Mouse (Mus musculus) cerebellum, adult 11 months (tissue): ENCODE results near the gene Dennd4c.
A peak's percentile ranks its signal among the peaks of the same experiment; 100 is the strongest.

Experiments
- DNase-seq: peaks from one replicate; pipeline ENCODE4 v3.0.0; 2022

The Dennd4c gene

DNA sequence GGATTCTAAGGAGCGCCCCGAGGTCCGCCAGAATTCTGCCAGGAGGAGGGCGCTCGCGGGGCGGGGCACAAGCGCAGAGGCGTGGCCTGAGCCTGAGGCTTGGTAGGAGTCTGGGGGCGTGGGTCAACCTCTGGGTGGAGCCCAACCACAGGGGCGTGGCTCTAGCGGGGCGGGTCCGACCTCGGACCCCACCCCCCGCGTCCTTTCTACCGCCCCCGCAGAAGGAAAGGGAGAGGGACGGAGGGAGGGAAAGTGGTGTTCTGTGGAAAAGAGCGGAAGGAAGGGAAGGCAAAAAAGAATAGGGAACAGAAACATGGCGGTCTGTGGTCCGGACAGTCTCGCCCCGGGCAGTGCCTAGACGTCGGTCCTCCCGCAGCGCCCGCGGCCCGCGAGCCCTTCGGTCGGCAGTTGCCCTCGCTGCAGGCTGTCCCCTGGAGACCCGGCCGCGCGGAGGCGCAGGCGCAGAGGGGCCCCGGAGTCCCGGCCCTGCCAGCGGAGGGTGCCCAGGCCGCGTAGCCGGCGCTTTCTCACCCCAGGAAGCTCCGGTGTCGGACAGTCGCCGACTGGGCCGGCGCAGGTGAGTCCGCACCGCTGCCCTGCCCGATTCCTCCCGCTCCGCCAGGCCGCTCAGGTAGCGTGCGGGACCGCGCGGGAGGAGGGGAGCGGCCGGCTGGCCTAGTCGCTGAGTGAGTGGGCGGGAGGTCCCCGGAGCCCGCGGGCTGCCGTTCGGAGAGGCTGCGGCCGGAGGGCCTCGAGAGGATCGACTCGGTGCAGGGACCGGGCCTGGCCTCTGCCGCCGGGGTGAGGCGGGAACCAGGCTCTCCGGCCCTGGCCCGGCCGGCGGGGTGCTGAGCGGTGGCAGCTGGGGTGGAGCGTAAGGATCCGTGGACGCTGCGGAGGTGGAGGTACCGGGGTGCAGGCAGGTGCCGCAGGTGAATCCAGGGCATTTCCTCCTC lies at the start of gene Dennd4c:
Gene Dennd4c, plus strand, starts transcription at position 220 of the 956 bp plus-strand sequence.
- DNase-seq: peak; percentile 88

DNA sequence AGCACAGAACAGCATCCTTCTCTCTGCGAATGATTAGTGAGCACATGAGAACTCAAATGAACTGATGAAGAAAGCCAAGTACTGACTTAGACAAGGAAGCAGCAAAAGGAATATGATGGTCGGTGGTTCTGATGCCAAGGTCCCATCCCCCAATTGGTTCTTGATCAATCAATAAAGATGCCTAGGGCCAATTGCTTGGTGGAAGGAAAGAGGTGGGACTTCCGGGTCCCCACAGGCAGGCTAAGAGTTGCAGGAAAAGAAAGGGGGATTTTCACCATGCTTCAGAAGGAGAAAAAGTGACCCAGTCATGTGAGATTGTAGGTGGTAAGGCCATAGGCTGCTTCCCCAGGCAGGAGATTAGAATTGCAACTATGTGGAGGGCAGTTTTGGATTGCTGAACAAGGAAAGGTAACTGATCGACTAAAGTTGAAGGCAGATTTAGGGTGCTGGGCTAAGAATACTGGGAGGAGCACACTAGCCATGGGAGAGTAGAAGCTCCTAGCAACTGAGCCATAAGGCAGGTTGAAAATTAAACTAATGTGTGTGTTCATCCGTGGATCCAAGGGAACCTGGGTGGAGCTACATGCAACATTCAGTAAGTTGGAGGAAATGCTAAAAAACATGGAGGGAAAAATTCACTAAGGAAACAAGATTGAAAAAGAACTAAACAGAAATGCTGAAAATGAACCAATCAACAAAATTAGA lies 49.0 kb upstream of the Dennd4c start:
- no peak for DNase-seq

DNA sequence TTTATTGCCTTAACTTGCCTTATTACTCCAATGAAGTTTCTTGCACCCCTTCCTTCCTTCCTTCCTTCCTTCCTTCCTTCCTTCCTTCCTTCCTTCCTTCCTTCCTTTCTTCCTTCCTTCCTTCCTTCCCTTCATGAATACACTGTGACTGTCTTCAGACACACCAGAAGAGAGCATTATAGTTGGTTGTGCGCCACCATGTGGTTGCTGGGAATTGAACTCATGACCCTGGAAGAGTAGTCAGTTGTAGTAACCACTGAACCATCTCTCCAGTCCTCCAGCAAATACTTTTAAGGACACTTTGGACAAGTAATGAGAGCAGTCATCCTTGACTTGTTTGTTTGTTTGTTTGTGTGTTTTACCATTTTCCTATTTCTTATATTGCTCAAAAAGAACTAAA lies 39.6 kb upstream of the Dennd4c start:
- DNase-seq: no peak

- peak; percentile 70 for DNase-seq
Measured at GRCm38 (mm10) chr4:86710034-86710650, 38.2 kb upstream of the Dennd4c start.

DNA sequence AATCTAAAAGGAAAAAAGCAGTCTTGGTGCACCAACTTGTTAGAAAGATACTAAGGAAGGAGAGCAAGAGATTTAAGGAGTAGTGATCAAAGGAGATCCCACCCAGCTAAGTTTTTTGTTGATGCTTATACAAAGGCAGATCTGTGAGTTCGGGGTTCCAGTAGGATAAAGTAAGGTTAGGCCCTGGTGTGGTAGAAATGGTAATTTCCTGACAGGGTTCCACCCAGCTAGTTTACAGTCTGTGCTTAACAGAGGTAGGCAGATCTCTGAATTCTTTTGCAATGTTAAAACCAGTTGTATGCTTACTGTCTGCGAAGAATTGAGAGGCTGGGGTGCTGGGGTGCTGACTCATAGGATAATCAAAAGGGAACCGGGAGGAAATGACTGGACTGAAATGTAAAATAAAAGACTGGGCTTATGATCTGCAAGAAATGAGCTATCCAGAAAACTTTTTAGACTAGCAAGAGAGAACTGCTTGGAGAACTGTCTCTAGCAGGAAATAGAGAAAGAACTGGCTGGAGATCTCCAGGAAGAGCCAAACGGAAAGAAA lies 37.6 kb upstream of the Dennd4c start:
- DNase-seq: no peak

DNA sequence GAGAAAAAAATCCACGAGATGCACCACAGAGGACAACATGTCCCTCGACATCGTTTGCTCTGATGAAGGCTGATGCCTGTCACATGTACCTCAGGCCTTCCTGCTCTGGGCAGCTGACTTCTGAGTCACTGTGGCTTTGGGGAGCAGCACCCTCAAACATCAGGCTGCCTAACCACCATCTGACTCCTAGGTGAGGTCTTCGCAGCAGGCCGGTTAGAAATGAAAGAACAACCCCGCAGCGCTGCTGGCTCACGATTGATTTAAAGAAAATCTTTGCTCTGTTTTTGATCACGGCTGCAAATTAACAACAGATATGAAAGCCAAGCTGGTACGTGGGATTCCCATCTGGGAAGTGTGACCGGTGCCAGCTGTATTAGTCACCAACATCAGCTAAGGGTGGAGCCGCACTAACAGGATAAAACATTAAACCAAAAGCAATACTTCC lies 35.6 kb upstream of the Dennd4c start:
- no peak for DNase-seq

- DNase-seq: no peak
Measured at GRCm38 (mm10) chr4:86713518-86713917, 34.8 kb upstream of the Dennd4c start.

- no peak for DNase-seq
Measured at GRCm38 (mm10) chr4:86715341-86715740, 33.0 kb upstream of the Dennd4c start.

- DNase-seq: no peak
Measured at GRCm38 (mm10) chr4:86717176-86717575, 31.2 kb upstream of the Dennd4c start.

- DNase-seq: no peak
Measured at GRCm38 (mm10) chr4:86718878-86719577, 29.3 kb upstream of the Dennd4c start.

DNA sequence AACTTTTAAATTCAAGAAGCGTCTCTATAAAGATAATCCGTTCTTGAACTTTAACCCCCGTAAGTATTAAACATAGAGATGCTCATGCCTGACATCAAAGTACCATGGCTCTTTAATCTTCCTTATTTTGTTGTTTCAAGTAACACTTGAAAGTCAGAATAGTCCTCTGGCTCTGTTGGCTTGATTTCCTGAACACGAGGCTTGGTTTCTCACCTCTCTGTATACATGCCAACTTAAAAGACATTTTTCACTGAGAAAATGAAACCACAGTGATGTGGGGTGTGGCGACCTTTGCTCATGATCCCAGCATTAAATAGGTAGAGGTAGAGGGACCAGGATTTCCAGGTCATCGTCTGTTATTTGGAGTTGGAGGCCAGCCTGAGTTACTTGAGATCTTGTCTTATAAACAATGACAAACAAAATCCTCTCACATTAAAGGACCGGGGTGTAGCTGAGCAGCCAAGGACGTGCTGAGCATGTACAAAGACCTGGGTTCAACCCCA lies 26.4 kb upstream of the Dennd4c start:
- no peak for DNase-seq

DNA sequence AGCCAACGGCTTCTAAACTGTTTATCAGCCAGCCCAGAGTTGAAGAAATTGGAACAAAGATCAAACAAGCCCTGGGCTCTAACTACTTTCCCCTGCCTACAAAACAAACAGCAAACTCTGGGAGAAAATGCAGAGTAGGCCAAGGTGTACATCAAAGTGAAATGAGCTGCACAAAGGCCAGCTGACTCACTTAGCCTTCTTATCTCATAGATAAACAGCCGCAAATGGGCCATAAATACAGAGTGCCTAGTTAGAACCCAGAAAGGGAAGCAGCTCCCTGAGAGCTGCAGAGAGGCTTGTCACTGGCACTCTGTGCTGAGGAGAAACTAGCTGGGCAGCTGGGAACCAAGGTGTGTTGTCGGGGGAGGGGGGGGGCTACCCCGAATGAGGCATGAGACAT lies 23.2 kb upstream of the Dennd4c start:
- no peak for DNase-seq

- no peak for DNase-seq
Measured at GRCm38 (mm10) chr4:86726141-86726540, 22.2 kb upstream of the Dennd4c start.

- no peak for DNase-seq
Measured at GRCm38 (mm10) chr4:86729829-86730228, 18.5 kb upstream of the Dennd4c start.

DNA sequence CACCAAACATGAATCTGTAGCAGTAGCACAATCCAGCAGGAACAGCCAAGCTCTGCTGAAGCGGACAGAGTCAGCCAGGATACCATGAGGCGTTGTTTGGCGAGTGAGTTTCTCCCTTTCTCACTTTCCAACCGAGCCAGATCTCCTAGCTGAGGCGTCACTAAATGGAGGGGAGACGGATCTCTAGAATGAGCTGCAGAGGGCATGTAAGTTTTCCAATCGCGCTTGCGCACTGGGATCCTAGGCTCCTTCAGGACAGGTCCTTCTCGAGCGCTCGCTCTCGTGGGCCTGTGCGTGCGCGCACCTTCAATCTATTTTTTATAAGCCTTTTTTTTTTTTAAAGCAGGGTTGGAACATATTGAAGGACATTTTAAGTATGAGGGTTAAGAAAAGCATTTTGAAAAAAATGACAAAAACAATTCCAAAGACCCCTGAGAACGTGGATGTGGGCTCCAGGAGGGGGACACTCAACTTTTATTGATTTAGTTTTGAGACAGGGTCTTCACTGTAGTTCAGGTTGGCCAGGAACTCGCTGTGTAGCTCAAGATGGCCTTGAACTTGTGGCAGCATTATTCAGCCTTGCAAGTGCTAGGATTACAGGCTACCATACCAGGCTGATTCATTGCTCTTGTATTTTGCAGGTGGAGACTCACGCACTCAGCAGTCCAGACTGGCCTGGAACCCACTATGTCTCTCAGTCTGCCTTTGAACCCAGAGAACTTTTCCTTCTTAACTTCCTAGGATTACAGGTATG lies 14.1 kb upstream of the Dennd4c start:
- DNase-seq: no peak

DNA sequence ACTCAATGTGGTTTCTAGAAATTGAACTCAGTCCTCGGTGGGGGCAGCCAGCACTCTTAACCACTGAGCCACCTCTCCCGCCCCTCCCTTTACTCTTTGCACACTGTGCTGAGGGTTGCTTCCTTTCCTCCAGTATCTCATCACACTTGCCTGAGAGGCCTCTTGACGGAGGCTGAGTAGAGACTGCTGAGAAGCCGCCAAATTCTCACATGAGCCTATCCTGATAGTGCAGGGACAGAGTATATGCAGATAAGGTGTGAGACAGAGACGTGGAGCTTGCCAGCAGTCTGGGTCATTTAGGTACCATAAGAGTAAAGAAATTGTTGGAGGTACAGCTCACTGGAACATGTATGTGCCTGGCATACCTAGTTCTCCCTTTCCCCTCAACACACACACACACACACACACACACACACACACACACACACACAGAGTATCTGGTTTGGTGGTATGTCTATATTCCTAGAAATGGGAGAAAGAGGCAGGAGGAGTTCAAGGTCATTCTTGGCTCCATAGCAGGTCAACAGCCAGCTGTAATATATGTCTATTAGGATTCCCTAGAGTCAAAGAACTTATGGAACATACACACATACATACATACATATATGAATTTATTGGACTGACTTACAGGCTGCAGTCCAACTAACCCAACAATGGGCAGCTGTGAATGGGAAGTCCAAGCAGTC lies 8.9 kb upstream of the Dennd4c start:
- DNase-seq: no peak

DNA sequence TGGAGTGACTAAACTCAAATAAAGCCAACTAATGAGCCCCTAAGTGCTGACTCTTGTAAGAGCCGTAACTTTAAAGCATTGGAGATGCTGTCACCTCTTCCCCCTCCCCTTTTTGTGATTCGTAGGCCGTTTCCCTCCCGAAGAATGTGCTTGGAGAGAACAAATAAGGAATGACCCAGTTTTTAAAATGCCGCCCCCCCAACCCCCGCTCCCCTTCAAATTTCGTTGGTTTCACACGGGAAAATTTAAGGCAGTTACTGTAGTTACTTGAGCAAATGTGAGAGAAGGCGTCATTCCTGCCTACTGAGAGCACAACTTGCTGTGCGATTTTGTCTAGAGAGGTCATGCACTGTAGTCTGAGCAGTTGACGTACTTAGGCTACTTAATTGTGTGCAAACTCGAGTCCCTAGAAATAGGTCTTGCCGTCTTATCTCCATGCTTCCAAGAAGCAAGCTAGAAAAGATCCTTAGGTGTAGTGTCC lies 1.0 kb downstream of the Dennd4c start:
- DNase-seq: peak; percentile 20

DNA sequence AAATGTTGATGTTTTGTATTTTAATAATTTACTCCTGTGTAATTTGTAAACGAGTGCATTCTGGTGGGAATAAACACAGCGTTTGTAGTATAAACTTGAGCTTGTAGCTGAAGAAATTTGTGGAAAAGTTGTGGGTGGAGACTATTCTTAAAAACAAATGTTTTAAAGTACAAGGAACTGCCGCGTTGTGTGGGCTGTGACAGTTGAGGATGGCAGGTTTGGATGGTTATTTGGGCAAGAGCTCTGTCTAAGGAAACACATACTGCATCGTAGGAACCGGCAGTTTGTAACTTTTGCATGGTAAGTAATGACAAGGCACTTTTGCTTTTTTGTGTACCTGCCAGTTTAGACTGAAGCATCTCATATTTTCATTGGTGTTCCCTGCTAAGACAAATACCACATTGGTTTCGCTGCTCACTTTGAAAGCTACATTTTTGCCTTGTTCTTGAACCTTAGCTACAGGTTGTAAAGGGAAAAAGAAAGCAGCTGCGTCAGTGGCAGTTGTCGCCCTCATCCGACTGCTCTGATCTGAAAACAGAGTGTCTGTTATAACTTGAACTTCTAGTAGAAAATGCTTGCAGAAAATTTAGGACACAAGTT lies 2.1 kb downstream of the Dennd4c start:
- no peak for DNase-seq

- no peak for DNase-seq
Measured at GRCm38 (mm10) chr4:86764307-86764706, 16.0 kb downstream of the Dennd4c start.

DNA sequence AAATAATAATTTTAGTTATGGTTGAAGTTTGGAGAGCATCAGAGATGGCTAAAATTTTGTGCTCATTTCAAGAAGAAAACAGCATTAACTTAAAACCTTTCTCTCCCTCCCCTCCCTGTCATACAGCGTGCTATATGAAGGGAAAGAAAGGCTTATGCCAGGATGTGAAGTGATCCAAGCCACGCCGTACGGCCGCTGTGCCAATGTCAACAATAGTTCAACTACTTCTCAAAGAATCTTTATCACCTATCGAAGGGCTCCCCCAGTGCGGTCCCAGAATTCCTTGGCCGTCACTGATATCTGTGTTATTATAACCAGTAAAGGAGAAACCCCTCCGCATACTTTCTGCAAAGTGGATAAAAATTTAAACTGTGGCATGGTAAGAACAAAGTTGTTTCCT lies 29.2 kb downstream of the Dennd4c start:
- no peak for DNase-seq
